Comparison of ENCODE assay signal across 8 mouse cellular contexts in the genomic region with DNA sequence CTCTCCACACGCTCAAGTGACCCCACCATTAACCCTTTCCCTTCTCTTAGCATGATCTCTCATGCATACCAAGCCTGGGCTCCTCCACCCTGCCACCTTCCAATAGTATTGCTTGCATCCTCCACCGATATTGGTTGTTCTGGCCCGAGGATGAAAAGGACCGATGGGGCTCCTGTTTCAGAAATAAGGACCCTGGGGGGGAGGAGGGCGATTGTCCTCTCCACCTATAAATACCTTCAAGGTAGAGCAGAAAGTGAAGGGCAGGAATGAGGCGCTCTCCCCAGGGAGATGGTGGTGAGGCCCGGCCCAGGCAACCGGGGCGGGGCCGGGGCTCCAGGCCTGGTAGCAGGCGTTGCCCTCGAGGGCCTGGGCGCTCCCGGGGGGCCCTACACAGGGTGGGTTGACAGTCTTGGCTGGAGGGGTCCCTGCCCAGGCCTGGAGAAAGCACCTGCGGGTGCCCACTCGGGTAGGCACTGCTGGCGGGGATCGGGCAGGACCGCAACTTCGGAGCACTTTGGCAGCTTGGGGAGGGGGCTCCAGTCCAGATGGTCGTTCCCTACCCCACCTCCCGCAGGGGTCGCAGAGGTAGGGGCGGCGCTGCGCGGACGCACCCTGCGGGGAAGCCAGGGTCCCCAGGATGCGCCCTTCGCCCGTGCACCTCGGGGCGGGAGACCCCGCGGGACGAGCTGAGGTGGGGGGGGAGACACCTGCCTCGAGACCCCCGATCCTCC. TPM values are rescaled to one million over a fixed set of nuclear protein-coding genes. Genes with fewer than 3 reads are reported as not detected.
DNase-seq lines count a peak whose midpoint lies in the region; ATAC-seq and TF ChIP-seq lines count a peak whose summit lies in the region.

No protein-coding gene starts in this region.

- no peak for TF ChIP-seq POLR2A in CH12.LX (IDR thresholded peaks at IDR 0.05; ENCODE audit: low read depth, low read length)

- no peaks in the 10 kb centered on the region for H3K27me3 ChIP-seq in CH12.LX (replicated peaks)
- peaks cover 27% of the 10 kb centered on the region for H3K27me3 ChIP-seq in limb, embryonic 11.5 days (ENCODE audit: control insufficient read depth, insufficient read depth, low read length)
- peaks cover 51% of the 10 kb centered on the region for H3K27me3 ChIP-seq in midbrain, embryonic 10.5 days (ENCODE audit: low read depth, poor library complexity, severe bottlenecking)

- peak overlapping the region; percentile 53 to 81 (median 63) for H3K4me3 ChIP-seq in CH12.LX (replicated peaks in 1 of 3; ENCODE audit: low read depth in 2 of 3, low read length in 2 of 3, poor library complexity in 1 of 3)
- H3K4me3 ChIP-seq in limb, embryonic 11.5 days (ENCODE audit: low read depth, low read length): peak overlapping the region; percentile 60
- H3K4me3 ChIP-seq in midbrain, embryonic 10.5 days: peak overlapping the region; percentile 94

- H3K4me2 ChIP-seq in CH12.LX (ENCODE audit: insufficient read depth, low read depth, poor library complexity, severe bottlenecking): peak overlapping the region; percentile 59
- peak overlapping the region; percentile 71 for H3K4me2 ChIP-seq in limb, embryonic 11.5 days (ENCODE audit: low read depth, severe bottlenecking)

- peaks cover 27 to 45% of the 10 kb centered on the region in 2 experiments for H3K36me3 ChIP-seq in CH12.LX (replicated peaks in 1 of 2; ENCODE audit: control insufficient read depth in 1 of 2, insufficient read depth in 1 of 2, low read length in 1 of 2)
- no peaks in the 10 kb centered on the region for H3K36me3 ChIP-seq in limb, embryonic 11.5 days (ENCODE audit: control insufficient read depth, insufficient read depth, low read length)
- peaks cover 18% of the 10 kb centered on the region for H3K36me3 ChIP-seq in midbrain, embryonic 10.5 days

- dilution Hi-C loops in CH12.LX (cut with MboI; ENCODE audit: extremely low pct_ligation_motif_present, extremely low pct_unique_long_range_greater_than_20kb, low sequenced_read_pairs): no loop called here

- peak overlapping the region; percentile 81 for H3K9ac ChIP-seq in CH12.LX (ENCODE audit: insufficient read depth, low read depth)
- peak overlapping the region; percentile 73 for H3K9ac ChIP-seq in limb, embryonic 11.5 days (ENCODE audit: low read length)

- WGBS in limb, embryonic 11.5 days: under 1% methylated on average over 33 of the region's 39 CpGs
- under 1% methylated on average over 38 of the region's 39 CpGs for WGBS in midbrain, embryonic 10.5 days

- no peaks in the 10 kb centered on the region for H3K79me2 ChIP-seq in CH12.LX (replicated peaks; ENCODE audit: control insufficient read depth, extremely low read depth, insufficient read depth, poor library complexity, severe bottlenecking)

- TF ChIP-seq CTCF in CH12.LX (conservative IDR thresholded peaks at IDR 0.05 in 1 of 2, IDR thresholded peaks at IDR 0.05 in 1 of 2; ENCODE audit: low read depth in 2 of 2, low read length in 2 of 2): no peak

- H3K27ac ChIP-seq in CH12.LX (ENCODE audit: insufficient read depth, low read depth): peak overlapping the region; percentile 31; the same call in 1 of the 2 replicates
- no peak overlapping the region for H3K27ac ChIP-seq in limb, embryonic 11.5 days (replicated peaks; ENCODE audit: low read depth, low read length)
- H3K27ac ChIP-seq in midbrain, embryonic 10.5 days (replicated peaks): peak overlapping the region; percentile 95

- ATAC-seq in limb, embryonic 11.5 days (ENCODE audit: insufficient number of reproducible peaks, low FRiP score, low TSS enrichment, low read depth): peak; percentile 60

- DNase-seq in embryo, embryonic 10 days (ENCODE audit: low spot score): peak; percentile 55
- DNase-seq in embryo, embryonic 9.5 days (ENCODE audit: extremely low spot score): no peak
- DNase-seq in CH12.LX (ENCODE audit: extremely low read depth): no peak
- peak; percentile 50 to 63 for DNase-seq in cerebellum, postnatal 10 days
- peak; percentile 45 for DNase-seq in heart, postnatal 4 days
- no peak for DNase-seq in limb, embryonic 11.5 days (ENCODE audit: low spot score)
- DNase-seq in midbrain, embryonic 10.5 days (ENCODE audit: low spot score): no peak
- peak; percentile 65 for DNase-seq in testis, postnatal 10 days (ENCODE audit: low spot score)

- no peaks in the 10 kb centered on the region for H3K9me3 ChIP-seq in CH12.LX (replicated peaks; ENCODE audit: low read length)
- H3K9me3 ChIP-seq in limb, embryonic 11.5 days (ENCODE audit: control insufficient read depth, low read length): no peaks in the 10 kb centered on the region
- no peaks in the 10 kb centered on the region for H3K9me3 ChIP-seq in midbrain, embryonic 10.5 days (replicated peaks)

- in situ Hi-C loops in CH12.LX (cut with MboI; ENCODE audit: low pct_ligation_motif_present, low pct_unique_long_range_greater_than_20kb, low sequenced_read_pairs): no loop called here

- peaks cover 9 to 29% of the 10 kb centered on the region in 2 experiments for H3K4me1 ChIP-seq in CH12.LX (ENCODE audit: control insufficient read depth in 1 of 2, insufficient read depth in 2 of 2)
- H3K4me1 ChIP-seq in limb, embryonic 11.5 days (ENCODE audit: control insufficient read depth, insufficient read depth, low read length): 0 out of 2 replicates have a peak, but pooled peaks cover 2% of the 10 kb centered on the region
- H3K4me1 ChIP-seq in midbrain, embryonic 10.5 days: peaks cover 31% of the 10 kb centered on the region

- no peak for TF ChIP-seq EP300 in CH12.LX (IDR thresholded peaks at IDR 0.05; ENCODE audit: low read length)

- no peak for TF ChIP-seq RAD21 in CH12.LX (IDR thresholded peaks at IDR 0.05; ENCODE audit: low read depth, low read length)

TF ChIP-seq in CH12.LX, 34 proteins besides CTCF, POLR2A, EP300 and RAD21:
- no peak for TF ChIP-seq MAX (IDR thresholded peaks at IDR 0.05; ENCODE audit: low read length)
- peak; percentile 53 for TF ChIP-seq IRF4 (IDR thresholded peaks at IDR 0.05; ENCODE audit: low read depth, low read length)

RNA-seq across cellular contexts. Expression of gene Wiz, which starts 0.7 kb away (rescaled TPM):
- total RNA-seq in CH12.LX (2012; rRNA removed): 4.4 and 4.5 TPM in 2 replicates
- total RNA-seq in CH12.LX (2014; rRNA removed): 1.0 and 1.2 TPM in 2 replicates
- polyA plus RNA-seq in CH12.LX (2012; ENCODE audit: insufficient read length, low read depth): 20.4 and 25.4 TPM in 2 replicates
- total RNA-seq in heart, postnatal 4 days (2021): 10 to 100 TPM; 33.7 to 34.6 TPM
- 39.7 and 42.7 TPM in 2 replicates for polyA plus RNA-seq in limb, embryonic 11.5 days (2014; fragmentation: Nextera tagmentation; extraction: Ambion mirVana)
- 22.3 and 25.6 TPM in 2 replicates for polyA plus RNA-seq in midbrain, embryonic 10.5 days (2016; fragmentation: Nextera tagmentation; extraction: Ambion mirVana)

RNA-seq across cellular contexts. Expression of gene Rasal3, which starts 14.8 kb away (rescaled TPM):
- total RNA-seq in CH12.LX (2012; rRNA removed): 27.5 and 40.5 TPM in 2 replicates
- 18.1 and 18.6 TPM in 2 replicates for total RNA-seq in CH12.LX (2014; rRNA removed)
- 77.6 and 83.2 TPM in 2 replicates for polyA plus RNA-seq in CH12.LX (2012; ENCODE audit: insufficient read length, low read depth)
- under 1 TPM; 0.52 to 0.67 TPM for total RNA-seq in heart, postnatal 4 days (2021)
- polyA plus RNA-seq in limb, embryonic 11.5 days (2014; fragmentation: Nextera tagmentation; extraction: Ambion mirVana): 0.64 and 0.69 TPM in 2 replicates
- 0.40 and 0.42 TPM in 2 replicates for polyA plus RNA-seq in midbrain, embryonic 10.5 days (2016; fragmentation: Nextera tagmentation; extraction: Ambion mirVana)

RNA-seq across cellular contexts. Expression of gene Pglyrp2, which starts 35.4 kb away (rescaled TPM):
- total RNA-seq in CH12.LX (2012; rRNA removed) (1.2 and 2.0 TPM in 2 replicates), CH12.LX (2014; rRNA removed) (3.5 and 4.1 TPM in 2 replicates)
- 4.1 and 5.8 TPM in 2 replicates for polyA plus RNA-seq in CH12.LX (2012; ENCODE audit: insufficient read length, low read depth)
- not detected for total RNA-seq in heart, postnatal 4 days (2021)
- not detected in 2 replicates for polyA plus RNA-seq in limb, embryonic 11.5 days (2014; fragmentation: Nextera tagmentation; extraction: Ambion mirVana)
- 0.07 TPM in 1 of 2 replicates, not detected in the other for polyA plus RNA-seq in midbrain, embryonic 10.5 days (2016; fragmentation: Nextera tagmentation; extraction: Ambion mirVana)

RNA-seq across cellular contexts. Expression of gene Akap8l, which starts 38.1 kb away (rescaled TPM):
- total RNA-seq in CH12.LX (2012; rRNA removed) (32.0 and 41.4 TPM in 2 replicates), CH12.LX (2014; rRNA removed) (29.6 and 30.1 TPM in 2 replicates)
- 43.4 and 51.2 TPM in 2 replicates for polyA plus RNA-seq in CH12.LX (2012; ENCODE audit: insufficient read length, low read depth)
- total RNA-seq in heart, postnatal 4 days (2021): 10 to 100 TPM; 57.4 to 57.8 TPM
- polyA plus RNA-seq in limb, embryonic 11.5 days (2014; fragmentation: Nextera tagmentation; extraction: Ambion mirVana): 73.5 and 79.2 TPM in 2 replicates
- polyA plus RNA-seq in midbrain, embryonic 10.5 days (2016; fragmentation: Nextera tagmentation; extraction: Ambion mirVana): 90.2 and 106 TPM in 2 replicates

Comparison
In these comparisons a context has a peak if more than half of its experiments do, and no peak if none do; other contexts are left out.
1. DNase-seq: peak in embryo, embryonic 10 days (single experiment), cerebellum, postnatal 10 days (2 of 2), heart, postnatal 4 days (single experiment) and testis, postnatal 10 days (single experiment); none in embryo, embryonic 9.5 days (single experiment), CH12.LX (single experiment), limb, embryonic 11.5 days (single experiment) and midbrain, embryonic 10.5 days (single experiment).
2. RNA of gene Rasal3, which starts 14.8 kb away (polyA plus RNA-seq): 77.6 to 83.2 TPM in CH12.LX; 0.64 to 0.69 TPM in limb, embryonic 11.5 days and 0.40 to 0.42 TPM in midbrain, embryonic 10.5 days; every median in the first group is over 10 times any median in the second.
3. Peak in every context shown above with its lines, with median percentiles within 50 percentile points of each other: H3K4me3 ChIP-seq.